Mouse (Mus musculus) gastrocnemius, adult 8-10 months (tissue): ENCODE measurements around the gene Cyp4a12b. TPM values are rescaled to one million over a fixed set of nuclear protein-coding genes. Genes with fewer than 3 reads are reported as not detected.
"Not testable (repeated sequence)": the region's sequence is repeated elsewhere in the genome, so short reads cannot be mapped to it uniquely, and the experiment has no call there.

Experiments used
- DNase-seq, 2 experiments: peaks; one replicate each; pipeline ENCODE4 v3.0.0; 2022; ENCODE audit warnings: low spot score in 2 of 2
- total RNA-seq, 4 experiments: library from RNA; stranded (reverse); gene quantifications; 2 replicates each; pipeline ENCODE4 v1.2.4; 2022

Gene Cyp4a12b
- total RNA-seq = not detected

- not testable (repeated sequence) for DNase-seq
Measured at GRCm38 (mm10) chr4:115411324-115411723, at the start of gene Cyp4a12b. Cyp4a12b (plus strand) TSS chr4:115411624.

DNA sequence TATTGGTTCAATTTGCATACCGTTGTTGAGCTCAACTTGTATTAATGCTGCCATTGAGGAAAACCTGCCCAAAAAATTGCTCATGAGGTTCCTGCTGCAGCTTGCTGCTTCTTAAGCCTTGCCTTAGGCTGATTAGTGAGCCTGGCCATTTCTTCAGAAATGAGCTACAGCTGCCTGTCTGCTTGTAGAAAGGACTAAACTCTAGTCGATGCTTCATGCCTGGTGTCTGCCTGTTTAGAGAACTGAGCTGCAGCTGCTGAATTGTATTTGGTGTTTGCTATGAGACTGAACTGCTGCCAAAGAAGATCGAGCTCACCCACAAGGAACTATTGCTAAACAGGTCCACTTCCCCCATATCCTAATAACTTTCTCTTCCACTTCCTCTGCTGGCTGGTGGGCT is 45.8 kb upstream of the Cyp4a12b start:
- not testable (repeated sequence) for DNase-seq

GRCm38 (mm10) chr4:115368067-115368466 is 43.4 kb upstream of the Cyp4a12b start:
- not testable (repeated sequence) for DNase-seq

DNA sequence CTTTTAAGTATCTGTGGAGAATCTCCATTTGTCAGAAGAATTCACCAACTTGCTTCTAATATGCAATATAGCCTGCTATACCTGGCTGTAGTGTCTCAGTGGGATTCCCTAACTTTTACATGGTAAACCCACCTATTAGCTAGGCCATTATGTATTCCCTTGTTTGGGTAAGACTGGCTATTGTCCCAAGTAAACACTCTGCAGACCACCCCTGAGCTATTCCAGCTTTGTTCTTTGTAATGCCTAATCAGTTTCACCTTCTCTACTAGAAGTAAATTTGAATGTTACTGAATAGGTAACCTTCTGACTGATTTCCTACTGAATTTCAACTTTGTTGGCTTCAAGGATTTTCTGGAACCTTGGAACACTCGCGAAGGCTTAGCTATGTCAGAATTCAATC is 15.2 kb upstream of the Cyp4a12b start:
- DNase-seq = not testable (repeated sequence)

DNA sequence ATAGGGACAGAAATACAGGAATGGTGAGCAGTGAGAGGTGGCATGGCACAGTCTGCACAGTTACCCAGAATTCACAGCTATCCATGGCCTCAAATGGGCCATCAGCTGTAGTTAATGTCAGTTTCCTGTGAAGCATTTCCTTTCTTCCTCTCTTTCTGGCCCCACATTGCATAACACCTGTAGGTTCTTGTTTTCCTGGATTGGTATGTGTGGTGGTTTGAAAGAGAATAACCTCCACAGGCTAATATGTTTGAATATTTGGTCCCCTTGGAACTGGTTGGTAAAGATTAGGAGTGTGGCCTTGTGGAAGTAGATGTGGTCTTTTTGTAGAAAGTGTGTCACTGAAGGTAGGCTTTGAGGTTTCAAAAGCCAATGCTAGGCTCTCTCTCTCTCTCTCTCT is 14.5 kb upstream of the Cyp4a12b start:
- DNase-seq = not testable (repeated sequence)

- no peak for DNase-seq
Measured at GRCm38 (mm10) chr4:115450577-115451137, 39.2 kb downstream of the Cyp4a12b start.

DNA sequence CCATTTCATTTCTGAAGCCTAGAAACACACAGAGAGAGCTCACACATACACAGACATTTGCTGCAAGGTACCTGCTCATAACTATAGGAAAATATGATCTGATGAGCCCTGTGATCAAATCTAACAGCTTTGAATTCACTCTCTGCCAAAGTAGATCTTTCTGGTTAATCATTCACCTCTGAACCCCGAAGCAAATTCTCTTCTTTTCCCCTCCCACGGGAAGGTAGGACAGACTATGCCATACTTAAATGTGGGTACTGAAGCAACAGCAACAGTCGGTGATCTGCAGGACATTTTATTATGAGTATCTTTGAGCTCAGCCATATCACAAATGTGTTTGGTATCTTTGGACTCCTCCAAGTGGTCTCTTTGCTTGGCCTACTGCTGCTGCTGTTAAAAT is 40.9 kb downstream of the Cyp4a12b start, which contains the start of gene Cyp4a30b:
TSS of gene Cyp4a30b (plus strand) at position 301 of the 400 bp plus-strand sequence.
- no peak for DNase-seq

GRCm38 (mm10) chr4:115473585-115473984 is 62.2 kb downstream of the Cyp4a12b start:
- not testable (repeated sequence) for DNase-seq

GRCm38 (mm10) chr4:115476051-115476450 is 64.6 kb downstream of the Cyp4a12b start:
- not testable (repeated sequence) for DNase-seq

GRCm38 (mm10) chr4:115481006-115481652 is 69.7 kb downstream of the Cyp4a12b start:
- DNase-seq = no peak

Other genes starting within 250 kb of the Cyp4a12b start
- not detected for gene Cyp4a29, start 169.5 kb upstream of the Cyp4a12b start, total RNA-seq
- not detected for gene Cyp4a12a, start 112.6 kb upstream of the Cyp4a12b start, total RNA-seq
- not detected for gene Cyp4a30b, start 41.0 kb downstream of the Cyp4a12b start, total RNA-seq
- not detected for gene Cyp4a14, start 84.5 kb downstream of the Cyp4a12b start, total RNA-seq
- gene Cyp4a10, start 106.6 kb downstream of the Cyp4a12b start, total RNA-seq = under 1 TPM in 2 of 4 experiments, not detected in 2; 0.12 to 0.19 TPM
- not detected for gene Cyp4a31, start 152.0 kb downstream of the Cyp4a12b start, total RNA-seq
- not detected for gene Cyp4a32, start 189.3 kb downstream of the Cyp4a12b start, total RNA-seq
- gene Cyp4b1, start 236.1 kb downstream of the Cyp4a12b start, total RNA-seq = 1 to 10 TPM; 3.2 to 5.1 (median 4.0) TPM